Mouse (Mus musculus) right cerebral cortex, adult 18-20 months (tissue): ENCODE results near the gene Mfsd9.
A peak's percentile ranks its signal among the peaks of the same experiment; 100 is the strongest.
"Not testable (repeated sequence)": the region's sequence is repeated elsewhere in the genome, so short reads cannot be mapped to it uniquely, and the experiment has no call there.

Experiments used
- DNase-seq: peaks from one replicate; pipeline ENCODE4 v3.0.0; 2022; ENCODE audit warnings: mixed read lengths

Mfsd9 gene

DNA sequence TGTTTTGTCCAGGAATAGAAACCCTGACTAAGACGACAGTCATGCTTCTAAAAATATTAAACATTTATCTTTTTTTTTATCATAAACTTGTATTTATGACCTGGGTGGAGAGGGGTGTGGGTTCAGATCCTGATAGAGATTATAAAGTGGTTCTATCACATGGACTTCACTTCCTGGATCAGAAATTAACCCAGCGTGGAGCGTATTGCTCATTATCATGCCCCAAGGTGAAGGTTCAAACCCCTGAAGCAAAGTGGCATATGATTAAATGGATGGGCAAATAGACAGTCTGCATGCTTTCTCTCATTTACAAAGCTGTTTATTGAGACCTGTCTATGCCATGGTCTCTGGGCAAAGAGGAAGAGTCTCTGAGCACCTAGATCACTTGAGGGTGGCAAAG is 13.7 kb downstream of the Mfsd9 start:
- no peak for DNase-seq

- DNase-seq: no peak
These were observed 14.4 kb downstream of the Mfsd9 start for GRCm38 (mm10) chr1:40776102-40776501.

GRCm38 (mm10) chr1:40774040-40774439 is 16.4 kb downstream of the Mfsd9 start:
- DNase-seq: no peak

DNA sequence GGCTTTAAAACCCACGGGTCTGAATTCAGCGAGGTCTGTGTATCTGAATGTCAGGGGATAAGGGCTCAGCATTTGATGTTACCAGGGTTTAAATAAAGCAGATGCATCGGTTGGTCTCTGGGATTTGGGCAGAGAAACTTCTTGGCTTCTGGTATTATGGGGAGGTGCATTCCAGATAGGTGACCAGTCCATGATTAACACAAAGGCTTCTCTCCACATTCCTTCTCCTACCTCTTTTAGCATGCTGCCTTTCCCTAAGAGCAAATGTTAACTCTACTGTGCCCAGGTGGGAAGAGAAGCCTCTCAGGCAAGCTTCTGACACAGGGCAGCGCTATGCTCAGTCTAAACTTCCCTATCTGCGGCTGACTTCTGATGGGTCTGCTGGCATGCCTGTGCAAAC is 17.3 kb downstream of the Mfsd9 start:
- DNase-seq: no peak

GRCm38 (mm10) chr1:40771196-40771970 is 19.1 kb downstream of the Mfsd9 start:
- no peak for DNase-seq

GRCm38 (mm10) chr1:40769331-40769894 is 21.1 kb downstream of the Mfsd9 start:
- DNase-seq: no peak

GRCm38 (mm10) chr1:40768606-40769005 is 21.9 kb downstream of the Mfsd9 start:
- peak; percentile 40 for DNase-seq

- DNase-seq: no peak
These were observed 22.9 kb downstream of the Mfsd9 start for GRCm38 (mm10) chr1:40767588-40767987.

DNA sequence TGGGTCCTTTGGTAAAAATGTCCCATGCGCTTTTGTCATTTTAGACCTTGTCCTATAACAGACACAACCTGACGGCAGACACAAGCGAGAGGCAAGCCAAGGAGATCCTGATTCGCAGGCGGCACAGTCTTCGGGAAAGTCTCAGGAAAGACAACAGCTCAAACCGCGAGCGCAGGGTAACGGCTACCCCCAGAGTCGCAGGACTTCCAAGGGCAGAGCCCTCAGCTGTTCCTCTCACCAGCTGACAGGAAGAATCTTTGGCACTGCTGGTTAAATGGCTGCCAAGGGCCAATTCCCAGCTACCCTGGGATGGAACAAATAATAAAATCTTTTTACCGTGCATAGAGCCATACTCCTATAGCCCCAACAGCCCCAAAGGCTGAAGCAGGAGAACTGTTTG is 25.0 kb downstream of the Mfsd9 start:
- no peak for DNase-seq

- DNase-seq: no peak
These were observed 25.7 kb downstream of the Mfsd9 start for GRCm38 (mm10) chr1:40764701-40765275.

DNA sequence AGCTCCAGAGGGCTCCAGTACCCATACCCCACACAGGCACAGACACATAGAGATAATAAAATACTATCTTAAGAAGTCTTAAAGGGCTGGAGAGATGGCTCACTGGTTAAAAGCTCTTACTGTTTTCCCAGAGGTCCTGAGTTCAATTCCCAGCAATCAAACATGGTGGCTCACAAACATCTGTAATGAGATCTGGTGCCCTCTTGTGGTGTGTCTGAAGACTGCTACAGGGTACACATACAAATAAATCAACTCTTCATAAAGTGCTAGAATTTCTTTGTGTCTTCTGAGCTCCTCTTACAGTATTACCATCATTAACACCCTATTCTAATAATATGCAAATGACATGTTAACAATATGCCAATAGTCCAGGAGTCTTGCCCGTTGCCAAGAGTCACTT is 26.4 kb downstream of the Mfsd9 start:
- no peak for DNase-seq

- DNase-seq: no peak
These were observed 30.6 kb downstream of the Mfsd9 start for GRCm38 (mm10) chr1:40759751-40760445.

- DNase-seq: no peak
These were observed 44.4 kb downstream of the Mfsd9 start for GRCm38 (mm10) chr1:40746089-40746488.

DNA sequence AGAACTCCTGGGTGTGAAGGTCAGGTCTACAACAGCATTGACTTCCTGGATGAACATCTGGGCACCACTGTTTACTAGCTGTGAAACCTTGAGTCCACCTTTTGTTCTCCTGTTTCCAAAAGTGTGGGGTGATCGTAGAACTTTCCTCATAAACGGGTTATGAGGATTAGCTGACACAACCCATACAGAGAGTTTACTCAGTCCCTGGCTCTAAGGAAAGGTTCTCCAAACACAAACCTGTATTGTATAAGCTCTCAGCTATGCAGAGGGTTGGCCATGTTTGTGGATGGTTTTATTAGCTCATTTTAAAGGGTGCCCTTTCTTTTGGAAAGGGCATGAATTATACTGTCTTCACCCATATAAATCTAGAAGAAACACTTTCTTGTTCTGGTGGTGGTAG is 49.7 kb downstream of the Mfsd9 start:
- DNase-seq: no peak

- DNase-seq: not testable (repeated sequence)
These were observed 52.2 kb downstream of the Mfsd9 start for GRCm38 (mm10) chr1:40738246-40738645.

DNA sequence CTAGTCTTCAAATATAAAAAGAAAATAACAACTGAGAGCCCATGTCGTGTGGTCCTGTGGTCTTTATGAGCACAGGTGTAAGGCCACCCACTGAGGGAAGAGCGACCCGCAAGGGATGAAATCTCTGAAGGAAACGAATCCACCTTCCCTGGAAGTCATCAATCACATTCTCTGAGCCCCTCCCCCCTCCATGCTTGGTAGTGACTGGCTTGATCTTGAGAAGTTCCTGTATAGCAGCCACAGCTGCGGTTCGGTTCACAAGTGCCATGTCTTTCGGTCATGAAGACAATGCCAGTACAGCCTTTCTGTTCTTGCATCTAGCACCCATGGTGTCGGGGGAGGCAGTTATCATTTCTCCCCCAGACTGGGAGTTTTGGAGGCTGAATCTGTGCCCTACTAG is 52.8 kb downstream of the Mfsd9 start:
- no peak for DNase-seq

DNA sequence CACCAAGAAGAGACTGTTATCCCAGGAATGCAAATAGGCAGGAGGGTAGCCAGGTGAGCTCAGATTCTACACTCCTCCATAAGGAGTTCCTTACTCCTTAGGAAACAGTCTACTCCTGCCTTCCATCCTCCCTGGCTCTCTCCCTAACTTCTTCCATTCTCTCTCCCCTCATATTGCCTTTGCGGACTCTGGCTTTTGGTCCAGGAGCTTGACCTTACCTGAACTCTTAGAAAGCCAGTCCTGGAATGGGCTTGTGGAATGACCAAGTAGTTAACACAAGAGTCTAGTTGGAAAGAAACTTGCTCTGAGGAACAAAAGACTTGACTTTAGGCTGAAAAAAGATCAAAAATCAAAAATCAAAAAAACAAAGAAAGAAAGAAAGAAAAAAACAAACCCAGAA is 61.9 kb downstream of the Mfsd9 start:
- no peak for DNase-seq

GRCm38 (mm10) chr1:40727404-40727803 is 63.1 kb downstream of the Mfsd9 start:
- no peak for DNase-seq

GRCm38 (mm10) chr1:40726051-40726450 is 64.4 kb downstream of the Mfsd9 start:
- DNase-seq: no peak
